Mouse (Mus musculus): Measurements from ENCODE around the gene Pdk2.

DNA sequence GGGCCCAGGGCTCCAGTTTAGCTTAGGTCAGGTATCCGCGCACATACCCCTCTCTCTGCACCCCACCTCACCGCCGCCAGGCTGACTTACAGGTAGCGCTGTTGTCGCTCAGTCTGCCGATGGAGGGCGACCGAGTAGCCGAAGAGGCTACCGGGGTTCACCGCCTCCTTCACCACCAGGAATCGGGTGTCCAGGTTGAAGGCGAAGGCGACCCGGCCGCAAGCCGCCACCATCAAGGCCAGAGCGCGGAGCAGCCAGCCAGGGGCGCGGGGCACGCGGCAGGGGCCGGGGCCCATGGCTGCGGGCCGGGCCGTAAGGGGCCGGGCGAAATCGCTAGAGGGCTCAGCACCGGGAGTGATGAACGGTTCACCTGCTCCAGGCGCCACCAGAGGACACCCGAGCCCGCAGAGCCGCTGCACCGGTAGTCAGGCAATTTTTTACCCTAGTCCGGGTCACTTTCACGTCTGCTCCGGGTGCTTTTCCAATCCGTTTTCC, 34.9 kb upstream of the Pdk2 start:
- peak; percentile 43 for TF ChIP-seq CTCF (IDR thresholded peaks at IDR 0.05; ENCODE audit: low read depth)
- TF ChIP-seq EP300 (optimal IDR thresholded peaks at IDR 0.05), result no peak

Measured in stomach, postnatal 0 days (tissue).